Mouse (Mus musculus) myocyte (in vitro differentiated cells): ENCODE results near the gene Stat5b. TPM values are rescaled to one million over a fixed set of nuclear protein-coding genes. Genes with fewer than 3 reads are reported as not detected.
A peak's percentile ranks its signal among the peaks of the same experiment; 100 is the strongest.

ENCODE experiments used
- H3K27me3 ChIP-seq: one replicate; pipeline ENCODE4 v1.6.1; 2011; ENCODE audit not compliant: control insufficient read depth, insufficient read depth, insufficient read length
- H3K36me3 ChIP-seq: one replicate; pipeline ENCODE4 v1.6.1; 2011; ENCODE audit not compliant: control insufficient read depth, insufficient read depth
- H3K4me2 ChIP-seq: one replicate; pipeline ENCODE4 v1.6.1; 2011; ENCODE audit warnings: low read depth, control low read depth
- H3K4me3 ChIP-seq: one replicate; pipeline ENCODE4 v1.5.1; 2011; ENCODE audit warnings: mild to moderate bottlenecking, control low read depth, moderate library complexity
- H3K79me2 ChIP-seq: one replicate; pipeline ENCODE4 v1.6.1; 2011; ENCODE audit not compliant: control insufficient read depth, insufficient read depth
- H3ac ChIP-seq: one replicate; pipeline ENCODE4 v1.6.1; 2011; ENCODE audit not compliant: control insufficient read depth, insufficient read length
- CEBPB ChIP-seq: IDR thresholded peaks from 2 replicates; pipeline ENCODE4 v1.6.1; 2011; ENCODE audit warnings: mild to moderate bottlenecking, moderate library complexity; ENCODE audit not compliant: poor library complexity, insufficient read depth, severe bottlenecking
- E2F4 ChIP-seq: IDR thresholded peaks from one replicate; pipeline ENCODE4 v1.6.1; 2011; ENCODE audit warnings: mild to moderate bottlenecking, control low read depth, moderate library complexity; ENCODE audit not compliant: insufficient read depth
- MAX ChIP-seq: IDR thresholded peaks from one replicate; pipeline ENCODE4 v1.6.1; 2011; ENCODE audit warnings: low read depth, mild to moderate bottlenecking, control low read depth
- MYOD1 ChIP-seq, 3 experiments: IDR thresholded peaks; one replicate each; pipeline ENCODE4 v1.6.1; 2011; ENCODE audit warnings: control low read depth in 2 of 3, low read depth in 2 of 3, mild to moderate bottlenecking in 2 of 3, moderate library complexity in 1 of 3; ENCODE audit not compliant: insufficient read length in 2 of 3, control insufficient read depth in 1 of 3
- MYOG ChIP-seq, 3 experiments: IDR thresholded peaks; one replicate each; pipeline ENCODE4 v1.6.1; 2011; ENCODE audit warnings: control low read depth in 2 of 3, low read depth in 2 of 3, mild to moderate bottlenecking in 2 of 3; ENCODE audit not compliant: insufficient read length in 2 of 3, control insufficient read depth in 1 of 3, insufficient read depth in 1 of 3
- POLR2A ChIP-seq: IDR thresholded peaks from one replicate; pipeline ENCODE4 v1.6.1; 2011; ENCODE audit warnings: low read depth, mild to moderate bottlenecking, control low read depth, moderate library complexity; ENCODE audit not compliant: insufficient read length
- POLR2AphosphoS2 ChIP-seq: IDR thresholded peaks from one replicate; pipeline ENCODE4 v1.6.1; 2011; ENCODE audit warnings: low read depth, control low read depth; ENCODE audit not compliant: insufficient read length
- REST ChIP-seq: IDR thresholded peaks from one replicate; pipeline ENCODE4 v1.6.1; 2011; ENCODE audit warnings: mild to moderate bottlenecking, control low read depth, moderate library complexity; ENCODE audit not compliant: insufficient read depth, insufficient read length
- SRF ChIP-seq: IDR thresholded peaks from one replicate; pipeline ENCODE4 v1.6.1; 2011; ENCODE audit warnings: low read depth; ENCODE audit not compliant: control insufficient read depth, insufficient read length
- TCF12 ChIP-seq: IDR thresholded peaks from one replicate; pipeline ENCODE4 v1.6.1; 2011; ENCODE audit warnings: mild to moderate bottlenecking, control low read depth; ENCODE audit not compliant: poor library complexity, insufficient read depth, severe bottlenecking
- TCF3 ChIP-seq: IDR thresholded peaks from one replicate; pipeline ENCODE4 v1.6.1; 2011; ENCODE audit warnings: low read depth, control low read depth; ENCODE audit not compliant: insufficient read length
- USF1 ChIP-seq: IDR thresholded peaks from one replicate; pipeline ENCODE4 v1.6.1; 2011; ENCODE audit warnings: low read depth, mild to moderate bottlenecking, control low read depth, moderate library complexity
- polyA plus RNA-seq: library from polyadenylated mRNA; unstranded; fragments of >200 nt; fragmentation: generic; extraction: Trizol; gene quantifications from one replicate; pipeline ENCODE4 v1.2.1, GENCODE M21; 2012; ENCODE audit warnings: missing spikeins

Gene Stat5b
- polyA plus RNA-seq, 1 experiment, result 12.0 TPM

DNA sequence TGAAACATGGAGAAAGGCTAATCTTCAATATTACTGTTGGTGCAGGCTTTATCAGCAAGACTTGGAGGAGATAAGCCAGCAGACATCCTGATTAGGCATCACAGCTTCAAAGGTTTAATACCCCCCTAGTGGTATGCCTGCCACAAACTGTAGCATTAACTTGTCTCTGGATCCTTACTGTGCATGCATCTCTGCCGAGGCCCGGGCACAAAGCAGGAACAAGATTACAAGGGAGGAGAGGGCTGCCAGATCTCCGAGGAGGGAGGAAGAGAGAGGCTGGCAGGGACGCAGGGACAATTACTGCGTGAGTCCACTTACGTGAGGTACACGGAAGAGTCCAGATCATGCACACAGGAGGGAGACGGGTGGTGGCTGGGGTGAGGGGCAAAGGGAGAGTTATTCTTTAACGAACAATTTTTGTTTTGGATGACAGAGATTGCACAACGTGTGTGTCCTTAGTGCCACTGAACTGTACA lies 21.8 kb downstream of the Stat5b start:
- TF ChIP-seq POLR2A (no peak), E2F4 (no peak), SRF (no peak), POLR2AphosphoS2 (no peak)
- H3K27me3 ChIP-seq, result no peaks in the 10 kb centered on the region
- H3ac ChIP-seq, result no peak overlapping the region
- no peaks in the 10 kb centered on the region for H3K79me2 ChIP-seq
- no peak overlapping the region for H3K4me3 ChIP-seq
- H3K36me3 ChIP-seq, result no peaks in the 10 kb centered on the region
- no peak overlapping the region for H3K4me2 ChIP-seq

GRCm38 (mm10) chr11:100826161-100826866 lies 24.2 kb downstream of the Stat5b start:
- no peaks in the 10 kb centered on the region for H3K27me3 ChIP-seq
- no peaks in the 10 kb centered on the region for H3K79me2 ChIP-seq
- H3K4me2 ChIP-seq, result no peak overlapping the region
- no peak for TF ChIP-seq CEBPB
- TF ChIP-seq TCF12, result no peak
- TF ChIP-seq MYOD1 (IDR thresholded peaks at IDR 0.05; ENCODE audit: control insufficient read depth in 1 of 3, insufficient read length in 2 of 3, low read depth in 2 of 3), result peak in 1 of 3 experiments; percentile 64
- no peak overlapping the region for H3K4me3 ChIP-seq
- no peak overlapping the region for H3ac ChIP-seq
- no peaks in the 10 kb centered on the region for H3K36me3 ChIP-seq

- Histone ChIP-seq H3K27me3 (no peaks in the 10 kb centered on the region), H3K4me3 (no peak overlapping the region), H3K36me3 (no peaks in the 10 kb centered on the region), H3K4me2 (no peak overlapping the region), H3ac (no peak overlapping the region), H3K79me2 (no peaks in the 10 kb centered on the region)
- no peak for TF ChIP-seq CEBPB
- TF ChIP-seq MYOG (IDR thresholded peaks at IDR 0.05; ENCODE audit: control insufficient read depth in 1 of 3, insufficient read depth in 1 of 3, insufficient read length in 2 of 3, low read depth in 2 of 3), result no peak
- TF ChIP-seq TCF12, result no peak
- no peak for TF ChIP-seq REST
- TF ChIP-seq USF1, result no peak
- no peak for TF ChIP-seq MYOD1 (IDR thresholded peaks at IDR 0.05; ENCODE audit: control insufficient read depth in 1 of 3, insufficient read length in 2 of 3, low read depth in 2 of 3)
- TF ChIP-seq E2F4, result no peak
- no peak for TF ChIP-seq TCF3
- TF ChIP-seq POLR2AphosphoS2, result no peak
- no peak for TF ChIP-seq SRF
These were observed 25.1 kb downstream of the Stat5b start for GRCm38 (mm10) chr11:100825451-100825850.

GRCm38 (mm10) chr11:100824496-100824895 lies 26.0 kb downstream of the Stat5b start:
- no peaks in the 10 kb centered on the region for H3K79me2 ChIP-seq
- no peak overlapping the region for H3ac ChIP-seq
- H3K4me2 ChIP-seq, result no peak overlapping the region
- no peak for TF ChIP-seq E2F4
- no peak for TF ChIP-seq TCF3
- TF ChIP-seq SRF, result no peak
- TF ChIP-seq TCF12, result no peak
- TF ChIP-seq MAX, result no peak
- TF ChIP-seq MYOD1 (IDR thresholded peaks at IDR 0.05; ENCODE audit: control insufficient read depth in 1 of 3, insufficient read length in 2 of 3, low read depth in 2 of 3), result no peak
- TF ChIP-seq POLR2AphosphoS2, result no peak
- TF ChIP-seq USF1, result no peak
- no peak for TF ChIP-seq POLR2A
- no peak for TF ChIP-seq CEBPB
- no peak for TF ChIP-seq MYOG (IDR thresholded peaks at IDR 0.05; ENCODE audit: control insufficient read depth in 1 of 3, insufficient read depth in 1 of 3, insufficient read length in 2 of 3, low read depth in 2 of 3)
- no peak for TF ChIP-seq REST
- H3K27me3 ChIP-seq, result no peaks in the 10 kb centered on the region
- no peak overlapping the region for H3K4me3 ChIP-seq
- H3K36me3 ChIP-seq, result no peaks in the 10 kb centered on the region

DNA sequence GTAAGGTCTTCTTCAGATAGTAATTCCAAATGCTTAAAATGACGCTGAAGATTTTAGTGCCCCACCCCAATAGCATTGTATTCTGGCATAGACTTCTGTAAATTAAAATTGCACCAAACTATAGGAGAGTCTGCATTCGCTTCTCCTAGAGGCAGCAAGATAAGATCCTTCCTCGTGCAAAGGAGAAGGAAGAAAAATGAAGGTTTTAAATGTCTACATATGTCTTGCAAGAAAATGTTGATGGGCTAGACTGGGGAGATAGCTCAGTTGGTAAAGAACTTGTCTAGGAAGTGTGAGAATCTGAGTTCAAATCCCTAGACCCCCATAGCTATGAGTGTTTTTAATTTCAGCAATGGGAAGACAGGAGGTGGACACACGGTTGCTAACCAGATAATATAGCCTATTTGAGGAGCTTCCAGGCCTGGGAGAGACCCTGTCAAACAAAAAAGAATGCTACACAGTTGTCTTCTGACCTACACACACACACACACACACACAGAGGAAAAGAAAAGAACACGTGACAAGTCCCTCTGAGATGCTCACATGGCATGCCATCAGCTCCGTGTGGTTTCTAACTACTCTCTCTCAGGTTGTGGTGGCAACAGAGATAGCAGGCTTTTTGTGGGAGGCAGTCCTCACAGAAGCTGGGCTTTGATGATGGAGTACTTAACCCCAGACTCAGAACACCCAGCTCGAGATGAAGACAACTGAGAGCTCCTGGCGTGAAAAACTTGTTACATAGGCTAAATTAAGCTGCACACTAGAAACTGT lies 26.8 kb downstream of the Stat5b start:
- Histone ChIP-seq H3K4me3 (no peak overlapping the region), H3K4me2 (no peak overlapping the region), H3K79me2 (no peaks in the 10 kb centered on the region), H3K27me3 (no peaks in the 10 kb centered on the region), H3K36me3 (no peaks in the 10 kb centered on the region), H3ac (no peak overlapping the region)
- no peak for TF ChIP-seq TCF12
- no peak for TF ChIP-seq MAX
- TF ChIP-seq E2F4, result no peak
- TF ChIP-seq USF1, result no peak
- no peak for TF ChIP-seq SRF
